Mouse (Mus musculus): Measurements from ENCODE around the gene Grip2. TPM values are rescaled to one million over a fixed set of nuclear protein-coding genes. Genes with fewer than 3 reads are reported as not detected.
A peak's percentile ranks its signal among the peaks of the same experiment; 100 is the strongest.

Gene Grip2
- polyA plus RNA-seq, 1 experiment from 2014 or later: 0.58 TPM

GRCm38 (mm10) chr6:91832863-91833440 is 5.9 kb upstream of the Grip2 start:
- Histone ChIP-seq H3K27me3 (replicated peaks) (0 out of 2 replicates have a peak, but pooled peaks cover 3% of the 10 kb centered on the region), H3K4me1 (no peaks in the 10 kb centered on the region), H3K4me3 (replicated peaks) (no peak overlapping the region), H3K9ac (no peak overlapping the region), H3K4me2 (no peak overlapping the region), H3K36me3 (no peaks in the 10 kb centered on the region), H3K27ac (no peak overlapping the region), H3K9me3 (no peaks in the 10 kb centered on the region)
- no peak for ATAC-seq (ENCODE audit: insufficient read depth, low FRiP score, low read depth)
- WGBS: 28% methylated on average over 3 of the region's 3 CpGs

GRCm38 (mm10) chr6:91827926-91828325 is 876 bp upstream of the Grip2 start:
- Histone ChIP-seq H3K4me1 (no peaks in the 10 kb centered on the region), H3K27me3 (replicated peaks) (no peaks in the 10 kb centered on the region), H3K36me3 (no peaks in the 10 kb centered on the region), H3K9ac (no peak overlapping the region), H3K4me2 (no peak overlapping the region), H3K27ac (no peak overlapping the region), H3K4me3 (replicated peaks) (no peak overlapping the region), H3K9me3 (no peaks in the 10 kb centered on the region)
- no peak for ATAC-seq (ENCODE audit: insufficient read depth, low FRiP score, low read depth)
- WGBS: 84% methylated on average over 5 of the region's 5 CpGs

- no peaks in the 10 kb centered on the region for H3K4me1 ChIP-seq
- H3K36me3 ChIP-seq: no peaks in the 10 kb centered on the region
- no peak overlapping the region for H3K9ac ChIP-seq
- no peak overlapping the region for H3K4me2 ChIP-seq
- H3K27ac ChIP-seq: no peak overlapping the region
- no peak overlapping the region for H3K4me3 ChIP-seq (replicated peaks)
- no peak for ATAC-seq (ENCODE audit: insufficient read depth, low FRiP score, low read depth)
- 62% methylated on average over 8 of the region's 8 CpGs for WGBS
- no peaks in the 10 kb centered on the region for H3K9me3 ChIP-seq
- no peaks in the 10 kb centered on the region for H3K27me3 ChIP-seq (replicated peaks)
These were observed 8.8 kb downstream of the Grip2 start for GRCm38 (mm10) chr6:91818271-91818670.

- Histone ChIP-seq H3K27ac (no peak overlapping the region), H3K4me2 (no peak overlapping the region), H3K4me1 (no peaks in the 10 kb centered on the region), H3K27me3 (replicated peaks) (no peaks in the 10 kb centered on the region), H3K4me3 (replicated peaks) (no peak overlapping the region), H3K36me3 (no peaks in the 10 kb centered on the region), H3K9ac (no peak overlapping the region), H3K9me3 (no peaks in the 10 kb centered on the region)
- ATAC-seq (ENCODE audit: insufficient read depth, low FRiP score, low read depth): no peak
- 79% methylated on average over 6 of the region's 6 CpGs for WGBS
These were observed 11.1 kb downstream of the Grip2 start for GRCm38 (mm10) chr6:91815976-91816375.

GRCm38 (mm10) chr6:91813611-91814010 is 13.4 kb downstream of the Grip2 start:
- Histone ChIP-seq H3K9ac (no peak overlapping the region), H3K4me3 (replicated peaks) (no peak overlapping the region), H3K27ac (no peak overlapping the region), H3K9me3 (no peaks in the 10 kb centered on the region), H3K4me2 (no peak overlapping the region), H3K27me3 (replicated peaks) (0 out of 2 replicates have a peak, but pooled peaks cover 4% of the 10 kb centered on the region), H3K36me3 (no peaks in the 10 kb centered on the region), H3K4me1 (no peaks in the 10 kb centered on the region)
- ATAC-seq (ENCODE audit: insufficient read depth, low FRiP score, low read depth): no peak
- WGBS: 86% methylated on average over 3 of the region's 3 CpGs

GRCm38 (mm10) chr6:91810007-91810406 is 17.0 kb downstream of the Grip2 start:
- Histone ChIP-seq H3K36me3 (no peaks in the 10 kb centered on the region), H3K27ac (no peak overlapping the region), H3K4me2 (no peak overlapping the region), H3K4me3 (replicated peaks) (no peak overlapping the region), H3K9ac (no peak overlapping the region), H3K4me1 (peaks cover 10% of the 10 kb centered on the region; the same call in 1 of the 2 replicates), H3K9me3 (no peaks in the 10 kb centered on the region), H3K27me3 (replicated peaks) (peaks cover 30% of the 10 kb centered on the region)
- ATAC-seq (ENCODE audit: insufficient read depth, low FRiP score, low read depth): no peak
- 42% methylated on average over 1 of the region's 1 CpGs for WGBS

GRCm38 (mm10) chr6:91808022-91808421 is 19.0 kb downstream of the Grip2 start:
- H3K4me1 ChIP-seq: peaks cover 10% of the 10 kb centered on the region; the same call in 1 of the 2 replicates
- no peak for ATAC-seq (ENCODE audit: insufficient read depth, low FRiP score, low read depth)
- no peak overlapping the region for H3K9ac ChIP-seq
- H3K4me2 ChIP-seq: no peak overlapping the region
- H3K4me3 ChIP-seq (replicated peaks): no peak overlapping the region
- H3K9me3 ChIP-seq: no peaks in the 10 kb centered on the region
- H3K27me3 ChIP-seq (replicated peaks): peaks cover 38% of the 10 kb centered on the region
- no peaks in the 10 kb centered on the region for H3K36me3 ChIP-seq
- H3K27ac ChIP-seq: no peak overlapping the region
- 40% methylated on average over 6 of the region's 6 CpGs for WGBS

GRCm38 (mm10) chr6:91807169-91807568 is 19.9 kb downstream of the Grip2 start:
- Histone ChIP-seq H3K4me3 (replicated peaks) (peak overlapping the region; percentile 18; the same call in 1 of the 2 replicates), H3K36me3 (no peaks in the 10 kb centered on the region), H3K9me3 (no peaks in the 10 kb centered on the region), H3K4me2 (peak overlapping the region; percentile 53), H3K27me3 (replicated peaks) (peaks cover 38% of the 10 kb centered on the region), H3K4me1 (peaks cover 10% of the 10 kb centered on the region; the same call in 1 of the 2 replicates), H3K9ac (no peak overlapping the region), H3K27ac (no peak overlapping the region)
- WGBS: 3% methylated on average over 23 of the region's 23 CpGs
- no peak for ATAC-seq (ENCODE audit: insufficient read depth, low FRiP score, low read depth)

- no peak for ATAC-seq (ENCODE audit: insufficient read depth, low FRiP score, low read depth)
- Histone ChIP-seq H3K27me3 (replicated peaks) (peaks cover 38% of the 10 kb centered on the region), H3K9me3 (no peaks in the 10 kb centered on the region), H3K27ac (no peak overlapping the region), H3K4me1 (peaks cover 10% of the 10 kb centered on the region; the same call in 1 of the 2 replicates), H3K4me3 (replicated peaks) (no peak overlapping the region), H3K4me2 (no peak overlapping the region), H3K36me3 (no peaks in the 10 kb centered on the region), H3K9ac (no peak overlapping the region)
- WGBS: 47% methylated on average over 7 of the region's 7 CpGs
These were observed 22.9 kb downstream of the Grip2 start for GRCm38 (mm10) chr6:91804177-91804576.

- Histone ChIP-seq H3K27me3 (replicated peaks) (no peaks in the 10 kb centered on the region), H3K9me3 (no peaks in the 10 kb centered on the region), H3K4me1 (no peaks in the 10 kb centered on the region), H3K4me2 (no peak overlapping the region), H3K9ac (no peak overlapping the region), H3K4me3 (replicated peaks) (no peak overlapping the region), H3K27ac (no peak overlapping the region), H3K36me3 (no peaks in the 10 kb centered on the region)
- 56% methylated on average over 12 of the region's 12 CpGs for WGBS
- ATAC-seq (ENCODE audit: insufficient read depth, low FRiP score, low read depth): no peak
These were observed 28.6 kb downstream of the Grip2 start for GRCm38 (mm10) chr6:91798496-91798895.

- H3K9me3 ChIP-seq: no peaks in the 10 kb centered on the region
- H3K4me2 ChIP-seq: no peak overlapping the region
- no peak overlapping the region for H3K9ac ChIP-seq
- H3K4me3 ChIP-seq (replicated peaks): no peak overlapping the region
- no peak for ATAC-seq (ENCODE audit: insufficient read depth, low FRiP score, low read depth)
- no peaks in the 10 kb centered on the region for H3K36me3 ChIP-seq
- WGBS: 85% methylated on average over 4 of the region's 4 CpGs
- H3K27me3 ChIP-seq (replicated peaks): no peaks in the 10 kb centered on the region
- H3K27ac ChIP-seq: no peak overlapping the region
- no peaks in the 10 kb centered on the region for H3K4me1 ChIP-seq
These were observed 30.3 kb downstream of the Grip2 start for GRCm38 (mm10) chr6:91796736-91797135.

GRCm38 (mm10) chr6:91796064-91796463 is 31.0 kb downstream of the Grip2 start:
- Histone ChIP-seq H3K27ac (no peak overlapping the region), H3K27me3 (replicated peaks) (no peaks in the 10 kb centered on the region), H3K9ac (no peak overlapping the region), H3K9me3 (no peaks in the 10 kb centered on the region), H3K4me1 (no peaks in the 10 kb centered on the region), H3K4me2 (no peak overlapping the region), H3K4me3 (replicated peaks) (no peak overlapping the region), H3K36me3 (no peaks in the 10 kb centered on the region)
- 38% methylated on average over 9 of the region's 9 CpGs for WGBS
- no peak for ATAC-seq (ENCODE audit: insufficient read depth, low FRiP score, low read depth)

GRCm38 (mm10) chr6:91795640-91796039 is 31.4 kb downstream of the Grip2 start:
- no peak for ATAC-seq (ENCODE audit: insufficient read depth, low FRiP score, low read depth)
- Histone ChIP-seq H3K4me1 (no peaks in the 10 kb centered on the region), H3K9me3 (no peaks in the 10 kb centered on the region), H3K9ac (no peak overlapping the region), H3K4me3 (replicated peaks) (no peak overlapping the region), H3K27ac (no peak overlapping the region), H3K36me3 (no peaks in the 10 kb centered on the region), H3K4me2 (no peak overlapping the region), H3K27me3 (replicated peaks) (no peaks in the 10 kb centered on the region)
- 46% methylated on average over 3 of the region's 3 CpGs for WGBS

Data from stomach, embryonic 15.5 days (tissue).